Mouse (Mus musculus): ENCODE results near the gene Klhl21. TPM values are rescaled to one million over a fixed set of nuclear protein-coding genes. Genes with fewer than 3 reads are reported as not detected.

Klhl21 gene
- total and polyA plus RNA-seq, 2 experiments from 2014 or later: 4.8 to 12.3 TPM

DNA sequence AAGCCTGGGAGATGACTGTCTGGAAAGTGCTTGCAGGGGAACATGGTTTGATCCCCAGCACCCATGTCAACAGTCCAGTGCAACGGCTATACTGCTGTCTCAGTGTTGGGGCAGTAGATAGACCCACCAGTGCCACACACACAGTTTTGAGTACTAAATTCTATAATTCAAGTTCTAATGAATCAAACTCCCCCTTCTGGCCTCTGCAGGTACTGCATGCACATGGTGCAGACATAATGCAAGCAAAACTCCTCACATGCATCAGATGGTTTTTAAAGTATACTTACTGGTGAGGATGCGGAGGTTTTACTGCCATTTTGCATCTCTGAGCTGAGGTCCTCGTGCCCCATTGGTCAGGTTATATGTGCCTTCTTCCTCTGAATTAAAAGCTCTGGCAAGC is 33.2 kb upstream of the Klhl21 start:
- DNase-seq (ENCODE audit: low spot score) (peak; percentile 74), ATAC-seq (no peak)
- no peak overlapping the region for H3K9ac ChIP-seq (replicated peaks; ENCODE audit: low read length)
- H3K4me3 ChIP-seq (ENCODE audit: low read length): no peak overlapping the region
- 95% methylated on average over 3 of the region's 3 CpGs for WGBS
- no peak overlapping the region for H3K27ac ChIP-seq
- no peaks in the 10 kb centered on the region for H3K4me1 ChIP-seq (ENCODE audit: insufficient read depth, low read length)
- H3K9me3 ChIP-seq (ENCODE audit: low read length): no peaks in the 10 kb centered on the region
- H3K36me3 ChIP-seq (ENCODE audit: insufficient read depth, low read length): peaks cover 25% of the 10 kb centered on the region
- H3K27me3 ChIP-seq (ENCODE audit: insufficient read depth, low read length): no peaks in the 10 kb centered on the region
- TF ChIP-seq CTCF (IDR thresholded peaks at IDR 0.05; ENCODE audit: low read depth): peak; percentile 80
- no peak overlapping the region for H3K4me2 ChIP-seq (ENCODE audit: low read depth, low read length)

DNA sequence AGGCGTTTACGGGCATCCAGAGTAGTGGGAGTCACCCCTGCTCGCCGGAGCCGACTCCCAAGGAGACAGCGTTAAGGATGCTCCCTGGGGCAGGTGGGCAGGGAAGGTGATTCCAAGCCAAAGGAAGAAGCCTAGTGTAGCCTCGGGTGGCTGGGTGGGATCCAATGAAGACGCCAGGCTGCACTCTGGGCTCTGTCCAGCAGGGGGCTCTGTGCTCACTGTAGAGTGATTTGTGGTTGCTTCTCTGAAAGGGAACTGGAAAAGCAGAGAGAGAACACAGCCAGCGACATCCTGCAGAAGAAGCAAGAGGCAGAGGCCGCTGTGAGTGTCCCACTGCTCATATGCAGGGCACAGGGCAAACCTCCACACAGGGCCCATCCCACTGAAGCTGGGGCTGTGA is 30.9 kb upstream of the Klhl21 start:
- Histone ChIP-seq H3K27ac (peak overlapping the region; percentile 54), H3K9me3 (ENCODE audit: low read length) (no peaks in the 10 kb centered on the region), H3K4me3 (ENCODE audit: low read length) (no peak overlapping the region), H3K9ac (replicated peaks; ENCODE audit: low read length) (no peak overlapping the region), H3K27me3 (ENCODE audit: insufficient read depth, low read length) (no peaks in the 10 kb centered on the region), H3K36me3 (ENCODE audit: insufficient read depth, low read length) (peaks cover 25% of the 10 kb centered on the region), H3K4me2 (ENCODE audit: low read depth, low read length) (no peak overlapping the region), H3K4me1 (ENCODE audit: insufficient read depth, low read length) (no peaks in the 10 kb centered on the region)
- DNase-seq (ENCODE audit: low spot score): peak; percentile 92
- peak; percentile 10; the same call in 1 of the 2 replicates for ATAC-seq
- WGBS: 43% methylated on average over 10 of the region's 10 CpGs
- TF ChIP-seq CTCF (IDR thresholded peaks at IDR 0.05; ENCODE audit: low read depth): peak; percentile 94

DNA sequence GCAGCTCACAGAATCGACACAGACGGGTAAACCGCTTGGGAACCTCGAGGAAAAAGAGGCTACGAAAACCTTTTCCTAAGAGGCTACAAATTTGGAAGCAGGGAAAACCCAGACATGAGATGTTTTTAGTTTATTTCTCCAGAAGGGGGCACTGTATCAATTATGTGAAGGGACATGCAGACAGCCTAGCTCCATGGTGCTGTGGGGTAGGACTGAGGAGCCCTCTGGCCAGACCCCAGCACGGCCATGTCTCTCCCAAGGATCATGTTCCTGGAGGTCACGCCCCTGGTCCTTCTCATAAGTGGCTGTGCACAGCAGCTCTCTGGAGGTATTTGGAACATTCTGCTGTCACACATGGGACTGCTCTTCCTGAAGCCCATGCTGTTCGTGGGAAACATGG is 27.9 kb upstream of the Klhl21 start:
- DNase-seq (ENCODE audit: low spot score) (peak; percentile 56), ATAC-seq (no peak)
- peaks cover 15% of the 10 kb centered on the region for H3K36me3 ChIP-seq (ENCODE audit: insufficient read depth, low read length)
- H3K27me3 ChIP-seq (ENCODE audit: insufficient read depth, low read length): no peaks in the 10 kb centered on the region
- no peak overlapping the region for H3K4me2 ChIP-seq (ENCODE audit: low read depth, low read length)
- H3K4me1 ChIP-seq (ENCODE audit: insufficient read depth, low read length): no peaks in the 10 kb centered on the region
- H3K4me3 ChIP-seq (ENCODE audit: low read length): no peak overlapping the region
- WGBS: 73% methylated on average over 8 of the region's 8 CpGs
- no peak overlapping the region for H3K27ac ChIP-seq
- no peak overlapping the region for H3K9ac ChIP-seq (replicated peaks; ENCODE audit: low read length)
- H3K9me3 ChIP-seq (ENCODE audit: low read length): no peaks in the 10 kb centered on the region
- TF ChIP-seq CTCF (IDR thresholded peaks at IDR 0.05; ENCODE audit: low read depth): peak; percentile 41

DNA sequence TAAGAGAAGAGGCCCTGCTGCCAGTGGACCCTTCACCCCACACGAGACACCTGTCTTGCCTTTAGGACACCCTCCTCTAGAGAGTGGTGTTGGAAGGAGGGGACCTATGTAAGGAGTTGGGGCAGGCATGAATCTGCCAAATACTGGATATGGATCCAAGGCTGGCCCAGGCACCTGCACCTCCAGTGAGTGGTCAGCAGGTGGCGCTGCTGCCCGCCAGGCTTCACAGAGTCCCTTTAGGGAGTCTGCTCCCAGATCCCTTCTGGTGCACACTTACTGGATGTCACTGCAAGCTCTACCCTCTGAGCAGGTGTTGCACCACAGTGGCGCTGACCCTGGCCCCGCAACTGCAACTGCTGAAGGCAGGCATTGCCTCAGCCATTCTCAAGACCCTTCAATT is 27.2 kb upstream of the Klhl21 start:
- TF ChIP-seq CTCF (IDR thresholded peaks at IDR 0.05; ENCODE audit: low read depth): peak; percentile 99
- H3K27ac ChIP-seq: 0 out of 2 replicates have a peak overlapping the region, but pooled peaks have one; percentile 29
- no peaks in the 10 kb centered on the region for H3K4me1 ChIP-seq (ENCODE audit: insufficient read depth, low read length)
- no peak overlapping the region for H3K4me3 ChIP-seq (ENCODE audit: low read length)
- WGBS: 11% methylated on average over 5 of the region's 5 CpGs
- H3K27me3 ChIP-seq (ENCODE audit: insufficient read depth, low read length): no peaks in the 10 kb centered on the region
- no peaks in the 10 kb centered on the region for H3K9me3 ChIP-seq (ENCODE audit: low read length)
- peaks cover 15% of the 10 kb centered on the region for H3K36me3 ChIP-seq (ENCODE audit: insufficient read depth, low read length)
- no peak overlapping the region for H3K4me2 ChIP-seq (ENCODE audit: low read depth, low read length)
- ATAC-seq (peak; percentile 71), DNase-seq (ENCODE audit: low spot score) (peak; percentile 87)
- no peak overlapping the region for H3K9ac ChIP-seq (replicated peaks; ENCODE audit: low read length)

DNA sequence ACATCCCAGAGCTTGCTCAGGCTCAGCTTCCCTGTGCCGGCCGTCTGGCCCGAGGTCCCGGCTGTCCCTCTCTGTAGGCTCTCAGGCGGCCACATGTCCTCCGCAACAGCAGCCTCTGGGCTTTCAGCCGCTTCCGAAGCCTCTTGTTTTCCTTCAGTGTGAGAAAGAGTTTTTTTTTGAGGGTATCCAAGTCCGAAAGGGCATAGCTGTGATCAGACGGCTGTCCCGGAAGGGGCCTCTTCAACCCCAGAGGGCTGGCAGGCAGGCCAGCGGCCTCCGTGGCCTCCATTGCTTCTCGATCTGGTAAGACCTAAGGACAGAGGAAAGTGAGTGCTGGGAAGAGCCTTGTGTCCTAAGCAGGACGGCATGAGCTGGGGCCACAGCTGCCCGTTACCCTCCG is 25.6 kb upstream of the Klhl21 start:
- 61% methylated on average over 17 of the region's 17 CpGs for WGBS
- no peak for DNase-seq (ENCODE audit: low spot score)
- Histone ChIP-seq H3K4me3 (ENCODE audit: low read length) (no peak overlapping the region), H3K9me3 (ENCODE audit: low read length) (no peaks in the 10 kb centered on the region), H3K27me3 (ENCODE audit: insufficient read depth, low read length) (no peaks in the 10 kb centered on the region), H3K4me1 (ENCODE audit: insufficient read depth, low read length) (peaks cover 10% of the 10 kb centered on the region), H3K36me3 (ENCODE audit: insufficient read depth, low read length) (peaks cover 10% of the 10 kb centered on the region; the same call in 1 of the 2 replicates), H3K9ac (replicated peaks; ENCODE audit: low read length) (no peak overlapping the region), H3K4me2 (ENCODE audit: low read depth, low read length) (no peak overlapping the region), H3K27ac (no peak overlapping the region)
- no peak for TF ChIP-seq CTCF (IDR thresholded peaks at IDR 0.05; ENCODE audit: low read depth)
- no peak for ATAC-seq

DNA sequence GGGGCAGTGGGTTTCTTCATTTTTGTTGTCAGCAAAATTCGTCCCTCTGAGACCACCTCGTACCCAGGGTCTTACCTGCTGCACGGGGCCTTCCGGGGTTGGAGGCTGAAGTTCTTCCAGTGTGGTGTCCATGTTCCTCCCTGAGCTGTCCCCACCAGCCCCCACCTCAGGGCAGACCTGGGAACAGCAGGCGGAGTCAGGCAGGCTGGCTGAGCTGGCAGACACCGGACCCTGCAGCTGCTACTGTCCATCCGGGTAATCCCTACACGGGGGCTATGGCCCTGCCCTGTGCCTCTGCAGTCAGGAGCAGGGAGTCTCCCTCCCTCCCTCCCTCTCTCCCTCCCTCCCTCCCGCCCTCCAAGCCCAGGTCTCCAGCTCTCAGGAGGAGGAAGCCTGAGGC is 25.0 kb upstream of the Klhl21 start:
- WGBS: 44% methylated on average over 8 of the region's 9 CpGs
- Histone ChIP-seq H3K4me3 (ENCODE audit: low read length) (no peak overlapping the region), H3K27ac (no peak overlapping the region), H3K27me3 (ENCODE audit: insufficient read depth, low read length) (no peaks in the 10 kb centered on the region), H3K9ac (replicated peaks; ENCODE audit: low read length) (no peak overlapping the region), H3K4me2 (ENCODE audit: low read depth, low read length) (no peak overlapping the region), H3K36me3 (ENCODE audit: insufficient read depth, low read length) (peaks cover 10% of the 10 kb centered on the region; the same call in 1 of the 2 replicates), H3K9me3 (ENCODE audit: low read length) (no peaks in the 10 kb centered on the region), H3K4me1 (ENCODE audit: insufficient read depth, low read length) (peaks cover 11% of the 10 kb centered on the region)
- ATAC-seq (peak; percentile 48), DNase-seq (ENCODE audit: low spot score) (peak; percentile 46)
- no peak for TF ChIP-seq CTCF (IDR thresholded peaks at IDR 0.05; ENCODE audit: low read depth)

DNA sequence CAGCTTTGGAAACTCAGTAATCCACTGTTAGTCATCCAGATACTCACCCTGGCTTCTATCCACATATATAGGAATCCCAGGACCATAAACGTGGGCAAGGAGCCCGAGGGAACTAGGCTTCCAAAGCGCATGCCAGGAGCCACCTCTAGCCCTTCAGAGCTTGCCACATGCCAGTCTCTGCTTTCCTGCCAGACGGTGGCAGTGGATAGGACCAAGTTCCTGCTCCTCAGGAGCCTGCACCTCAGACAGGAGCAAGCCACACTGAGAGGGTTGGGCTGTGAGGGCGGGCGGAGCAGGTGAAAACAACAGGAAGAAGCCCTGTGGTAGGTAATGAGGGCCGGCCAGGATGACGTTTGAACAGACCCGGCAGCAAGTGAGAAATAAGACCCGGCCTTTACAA is 22.7 kb upstream of the Klhl21 start:
- Histone ChIP-seq H3K4me2 (ENCODE audit: low read depth, low read length) (no peak overlapping the region), H3K4me1 (ENCODE audit: insufficient read depth, low read length) (peaks cover 11% of the 10 kb centered on the region), H3K27ac (no peak overlapping the region), H3K27me3 (ENCODE audit: insufficient read depth, low read length) (no peaks in the 10 kb centered on the region), H3K36me3 (ENCODE audit: insufficient read depth, low read length) (peaks cover 7% of the 10 kb centered on the region; the same call in 1 of the 2 replicates), H3K4me3 (ENCODE audit: low read length) (no peak overlapping the region), H3K9ac (replicated peaks; ENCODE audit: low read length) (no peak overlapping the region), H3K9me3 (ENCODE audit: low read length) (no peaks in the 10 kb centered on the region)
- ATAC-seq (no peak), DNase-seq (ENCODE audit: low spot score) (no peak)
- TF ChIP-seq CTCF (IDR thresholded peaks at IDR 0.05; ENCODE audit: low read depth): peak; percentile 15; the same call in 1 of the 2 replicates
- WGBS: 42% methylated on average over 10 of the region's 10 CpGs
